Mouse (Mus musculus) hindbrain, postnatal 0 days (tissue): Measurements from ENCODE around the gene Cyp21a1. TPM values are rescaled to one million over a fixed set of nuclear protein-coding genes. Genes with fewer than 3 reads are reported as not detected.
"Not testable (repeated sequence)": the region's sequence is repeated elsewhere in the genome, so short reads cannot be mapped to it uniquely, and the experiment has no call there.

Experiments used
- ATAC-seq: fragments of 200-750 bp; cut with Nextera tagmentation; 2 replicates; pipeline ENCODE4 v1.8.0; 2017; ENCODE audit warnings: mild to moderate bottlenecking, moderate TSS enrichment, moderate library complexity
- DNase-seq: peaks from one replicate; pipeline ENCODE4 v3.0.0-alpha.2; 2015; ENCODE audit warnings: low spot score
- H3K27ac ChIP-seq: fragments of 300-500 bp; sonication (generic); 2 replicates; pipeline ENCODE4 v1.5.1; 2014; ENCODE audit warnings: mild to moderate bottlenecking
- H3K27me3 ChIP-seq: fragments of 300-500 bp; sonication (generic); 2 replicates; pipeline ENCODE4 v1.6.1; 2014; ENCODE audit warnings: low read length, mixed read lengths; ENCODE audit not compliant: insufficient read depth
- H3K36me3 ChIP-seq: fragments of 300-500 bp; sonication (generic); 2 replicates; pipeline ENCODE4 v1.6.1; 2014; ENCODE audit warnings: low read length, mixed read lengths; ENCODE audit not compliant: insufficient read depth
- H3K4me1 ChIP-seq: fragments of 300-500 bp; sonication (generic); 2 replicates; pipeline ENCODE4 v1.6.1; 2014; ENCODE audit warnings: antibody characterized with exemption, low read length, mixed read lengths; ENCODE audit not compliant: insufficient read depth
- H3K4me2 ChIP-seq: fragments of 300-500 bp; sonication (generic); 2 replicates; pipeline ENCODE4 v1.6.1; 2014; ENCODE audit warnings: low read depth, mild to moderate bottlenecking, low read length, moderate library complexity, mixed read lengths
- H3K4me3 ChIP-seq: fragments of 300-500 bp; sonication (generic); 2 replicates; pipeline ENCODE4 v1.5.1; 2014; ENCODE audit warnings: low read length
- H3K9ac ChIP-seq: fragments of 300-500 bp; sonication (generic); replicated peaks from 2 replicates; pipeline ENCODE4 v1.6.1; 2014; ENCODE audit warnings: mild to moderate bottlenecking, low read length, moderate library complexity, mixed read lengths
- H3K9me3 ChIP-seq: fragments of 300-500 bp; sonication (generic); 2 replicates; pipeline ENCODE4 v1.6.1; 2016; ENCODE audit warnings: low read length, mixed read lengths
- CTCF ChIP-seq: IDR thresholded peaks from 2 replicates; pipeline ENCODE4 v1.5.1; 2016; ENCODE audit warnings: antibody characterized with exemption, control low read depth, low read depth
- WGBS: fragments of 180-500 bp; shearing (Covaris S2); extraction: QIAGEN DNeasy Blood & Tissue Kit; methylation state at CpG from one replicate; pipeline ENCODE4 v1.1.7; 2014; 5-methylcytosine and 5-hydroxymethylcytosine counted together
- polyA plus RNA-seq: library from polyadenylated mRNA; unstranded; fragments of >200 nt; fragmentation: Nextera tagmentation; extraction: Ambion mirVana; gene quantifications from 2 replicates; pipeline ENCODE4 v1.2.1, GENCODE M21; 2015
- total RNA-seq: library from RNA; depleted of rRNA; stranded (reverse); fragments of >200 nt; gene quantifications from 2 replicates; pipeline ENCODE4 v1.2.3, GENCODE M21; 2014

Gene Cyp21a1
- total and polyA plus RNA-seq, 2 experiments from 2014 or later = not detected

- WGBS = 93% methylated on average over 13 of the region's 13 CpGs
- ATAC-seq = no peak
- no peak overlapping the region for H3K9ac ChIP-seq
- H3K27me3 ChIP-seq = no peaks in the 10 kb centered on the region
- H3K36me3 ChIP-seq = peaks cover 59% of the 10 kb centered on the region
- no peak for TF ChIP-seq CTCF
- H3K4me3 ChIP-seq = no peak overlapping the region
- no peak for DNase-seq
- H3K27ac ChIP-seq = no peak overlapping the region
- H3K9me3 ChIP-seq = no peaks in the 10 kb centered on the region
- H3K4me2 ChIP-seq = no peak overlapping the region
- 0 out of 2 replicates have a peak, but pooled peaks cover 4% of the 10 kb centered on the region for H3K4me1 ChIP-seq
Observed at GRCm38 (mm10) chr17:34844884-34845283, 40.5 kb upstream of the Cyp21a1 start.

- ATAC-seq (no peak), DNase-seq (no peak)
- Histone ChIP-seq H3K27ac (no peak overlapping the region), H3K4me2 (no peak overlapping the region), H3K4me1 (peaks cover 11% of the 10 kb centered on the region; the same call in 1 of the 2 replicates), H3K27me3 (no peaks in the 10 kb centered on the region), H3K4me3 (no peak overlapping the region), H3K9ac (no peak overlapping the region), H3K36me3 (peaks cover 52% of the 10 kb centered on the region), H3K9me3 (no peaks in the 10 kb centered on the region)
- no peak for TF ChIP-seq CTCF
- WGBS = 85% methylated on average over 6 of the region's 6 CpGs
Observed at GRCm38 (mm10) chr17:34840736-34841307, 36.5 kb upstream of the Cyp21a1 start.

- peaks cover 44% of the 10 kb centered on the region for H3K36me3 ChIP-seq
- DNase-seq (no peak), ATAC-seq (no peak)
- no peak overlapping the region for H3K9ac ChIP-seq
- 85% methylated on average over 7 of the region's 7 CpGs for WGBS
- no peak overlapping the region for H3K27ac ChIP-seq
- no peaks in the 10 kb centered on the region for H3K9me3 ChIP-seq
- H3K27me3 ChIP-seq = no peaks in the 10 kb centered on the region
- H3K4me1 ChIP-seq = peaks cover 13% of the 10 kb centered on the region; the same call in 1 of the 2 replicates
- no peak overlapping the region for H3K4me3 ChIP-seq
- TF ChIP-seq CTCF = no peak
- no peak overlapping the region for H3K4me2 ChIP-seq
Observed at GRCm38 (mm10) chr17:34838785-34839184, 34.4 kb upstream of the Cyp21a1 start.

GRCm38 (mm10) chr17:34837464-34838324 is 33.3 kb upstream of the Cyp21a1 start:
- Histone ChIP-seq H3K9me3 (no peaks in the 10 kb centered on the region), H3K4me2 (peak overlapping the region; percentile 88), H3K27ac (no peak overlapping the region), H3K4me3 (peak overlapping the region; percentile 66), H3K9ac (peak overlapping the region; percentile 69), H3K27me3 (no peaks in the 10 kb centered on the region), H3K36me3 (peaks cover 34% of the 10 kb centered on the region), H3K4me1 (peaks cover 13% of the 10 kb centered on the region; the same call in 1 of the 2 replicates)
- DNase-seq = no peak
- no peak for TF ChIP-seq CTCF
- ATAC-seq = peak; percentile 1
- WGBS = 38% methylated on average over 42 of the region's 43 CpGs

GRCm38 (mm10) chr17:34836856-34837221 is 32.5 kb upstream of the Cyp21a1 start, which contains the start of the genes Stk19 and Dxo:
TSS of gene Stk19 (minus strand) at chr17:34836945.
TSS of gene Dxo (plus strand) at chr17:34837019.
- H3K36me3 ChIP-seq = peaks cover 30% of the 10 kb centered on the region
- no peaks in the 10 kb centered on the region for H3K27me3 ChIP-seq
- peak within 1 kb of the TSS; percentile 66 for H3K4me3 ChIP-seq
- ATAC-seq (peak; percentile 93), DNase-seq (peak; percentile 99)
- peaks cover 13% of the 10 kb centered on the region; the same call in 1 of the 2 replicates for H3K4me1 ChIP-seq
- H3K9ac ChIP-seq = peak within 1 kb of the TSS; percentile 69
- no peaks in the 10 kb centered on the region for H3K9me3 ChIP-seq
- no peak for TF ChIP-seq CTCF
- peak within 1 kb of the TSS; percentile 74 for H3K27ac ChIP-seq
- H3K4me2 ChIP-seq = peak within 1 kb of the TSS; percentile 88
- WGBS = under 1% methylated on average over 40 of the region's 40 CpGs

- peaks cover 24% of the 10 kb centered on the region for H3K36me3 ChIP-seq
- TF ChIP-seq CTCF = no peak
- no peaks in the 10 kb centered on the region for H3K9me3 ChIP-seq
- no peak for DNase-seq
- ATAC-seq = peak; percentile 83
- peak overlapping the region; percentile 66 for H3K4me3 ChIP-seq
- WGBS = 3% methylated on average over 47 of the region's 48 CpGs
- no peaks in the 10 kb centered on the region for H3K27me3 ChIP-seq
- H3K27ac ChIP-seq = peak overlapping the region; percentile 74
- peaks cover 13% of the 10 kb centered on the region; the same call in 1 of the 2 replicates for H3K4me1 ChIP-seq
- peak overlapping the region; percentile 88 for H3K4me2 ChIP-seq
- peak overlapping the region; percentile 69 for H3K9ac ChIP-seq
Observed at GRCm38 (mm10) chr17:34836155-34836855, 31.9 kb upstream of the Cyp21a1 start.

GRCm38 (mm10) chr17:34830776-34831175 is 26.4 kb upstream of the Cyp21a1 start:
- not testable (repeated sequence) for H3K9me3 ChIP-seq, H3K4me3 ChIP-seq, H3K9ac ChIP-seq, DNase-seq, H3K27ac ChIP-seq, H3K27me3 ChIP-seq, ATAC-seq, H3K4me1 ChIP-seq, H3K4me2 ChIP-seq
- WGBS = 97% methylated on average over 1 of the region's 1 CpGs
- peaks cover 27% of the 10 kb centered on the region; the same call in 1 of the 2 replicates for H3K36me3 ChIP-seq
